Mouse (Mus musculus) common myeloid progenitor, adult 5-6 weeks (primary cell): ENCODE data around the gene Tubgcp5. TPM values are rescaled to one million over a fixed set of nuclear protein-coding genes. Genes with fewer than 3 reads are reported as not detected.

ENCODE experiments used
- total RNA-seq: library from RNA; stranded (forward); fragments of 200-1000, 187-1606 nt; gene quantifications from 2 replicates; pipeline ENCODE4 v1.2.3, GENCODE M21; 2017

Gene Tubgcp5
- total RNA-seq, 1 experiment from 2014 or later = 63.7 TPM

Other genes starting within 250 kb of the Tubgcp5 start
- 0.09 TPM in 1 of 2 replicates, not detected in the other for gene Siglech, start 26.0 kb upstream of the Tubgcp5 start, total RNA-seq
- gene Cyfip1, start 47.6 kb downstream of the Tubgcp5 start, total RNA-seq = 45.0 and 59.6 TPM in 2 replicates
- 26.8 and 33.6 TPM in 2 replicates for gene Nipa2, start 168.3 kb downstream of the Tubgcp5 start, total RNA-seq
- 10.6 and 10.7 TPM in 2 replicates for gene Nipa1, start 225.8 kb downstream of the Tubgcp5 start, total RNA-seq